ENCODE assay signal across 8 mouse cellular contexts in the genomic region with DNA sequence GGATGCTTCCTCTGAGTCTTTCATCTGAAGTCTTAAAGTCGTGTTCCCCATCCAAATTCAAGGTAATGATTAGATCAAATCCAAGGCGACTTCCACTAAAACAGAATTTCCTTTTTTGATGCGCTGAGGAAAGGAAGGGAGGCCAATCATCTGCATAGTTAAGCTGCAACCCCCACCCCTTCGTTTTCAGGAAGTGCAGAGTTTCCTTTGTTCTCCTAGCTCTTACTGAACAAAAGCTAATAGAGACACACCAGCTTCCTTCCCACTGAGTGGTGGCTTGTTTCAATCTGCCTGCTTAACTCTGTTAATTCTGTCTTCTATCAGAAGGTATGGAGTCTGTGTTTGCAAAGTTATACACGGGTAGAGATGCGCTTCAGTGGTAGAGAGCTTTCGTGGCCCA. TPM values are rescaled to one million over a fixed set of nuclear protein-coding genes. Genes with fewer than 3 reads are reported as not detected.
DNase-seq lines count a peak whose midpoint lies in the region; ATAC-seq and TF ChIP-seq lines count a peak whose summit lies in the region.

No protein-coding gene starts in this region.

- H3K9me3 ChIP-seq in embryonic facial prominence, embryonic 13.5 days: no peaks in the 10 kb centered on the region
- H3K9me3 ChIP-seq in stomach, embryonic 15.5 days: no peaks in the 10 kb centered on the region
- H3K9me3 ChIP-seq in intestine, embryonic 16.5 days (ENCODE audit: control insufficient read depth, low read length): no peaks in the 10 kb centered on the region

- peak overlapping the region; percentile 43; the same call in 1 of the 2 replicates for H3K4me3 ChIP-seq in kidney, adult 2 months (ENCODE audit: insufficient read depth, low read depth, low read length)
- H3K4me3 ChIP-seq in embryonic facial prominence, embryonic 13.5 days: no peak overlapping the region; the same call in 1 of the 2 replicates
- 0 out of 2 replicates have a peak overlapping the region, but pooled peaks have one; percentile 55 for H3K4me3 ChIP-seq in stomach, embryonic 15.5 days (replicated peaks)
- H3K4me3 ChIP-seq in intestine, embryonic 16.5 days (ENCODE audit: low read length): no peak overlapping the region

- TF ChIP-seq CTCF in kidney, adult 2 months (conservative IDR thresholded peaks at IDR 0.05; ENCODE audit: insufficient read depth, insufficient read length, low read depth, low read length): no peak

- H3K36me3 ChIP-seq in kidney, adult 2 months (ENCODE audit: control insufficient read depth, insufficient read depth, low read length): no peaks in the 10 kb centered on the region
- no peaks in the 10 kb centered on the region for H3K36me3 ChIP-seq in embryonic facial prominence, embryonic 13.5 days
- peaks cover 3% of the 10 kb centered on the region; the same call in 1 of the 2 replicates for H3K36me3 ChIP-seq in stomach, embryonic 15.5 days
- H3K36me3 ChIP-seq in intestine, embryonic 16.5 days (ENCODE audit: control insufficient read depth, insufficient read depth, low read length): no peaks in the 10 kb centered on the region

- H3K9ac ChIP-seq in embryonic facial prominence, embryonic 13.5 days: no peak overlapping the region
- H3K9ac ChIP-seq in stomach, embryonic 15.5 days: no peak overlapping the region
- no peak overlapping the region for H3K9ac ChIP-seq in intestine, embryonic 16.5 days (ENCODE audit: low read depth, low read length)

- H3K27ac ChIP-seq in kidney, adult 2 months (ENCODE audit: insufficient read depth, low read depth, low read length): peak overlapping the region; percentile 78
- H3K27ac ChIP-seq in embryonic facial prominence, embryonic 13.5 days: no peak overlapping the region
- 0 out of 2 replicates have a peak overlapping the region, but pooled peaks have one; percentile 11 for H3K27ac ChIP-seq in stomach, embryonic 15.5 days
- H3K27ac ChIP-seq in intestine, embryonic 16.5 days (ENCODE audit: low read length): no peak overlapping the region

- intact Hi-C loops in left cerebral cortex, postnatal 25 days (cut with DNase I): no loop called here

- H3K4me2 ChIP-seq in embryonic facial prominence, embryonic 13.5 days: 0 out of 2 replicates have a peak overlapping the region, but pooled peaks have one; percentile 3
- H3K4me2 ChIP-seq in stomach, embryonic 15.5 days: peak overlapping the region; percentile 95
- H3K4me2 ChIP-seq in intestine, embryonic 16.5 days (ENCODE audit: low read depth, low read length): no peak overlapping the region

- WGBS in kidney, adult 2 months: 46% methylated on average over 7 of the region's 7 CpGs
- 38% methylated on average over 7 of the region's 7 CpGs for WGBS in embryonic facial prominence, embryonic 13.5 days
- WGBS in stomach, embryonic 15.5 days: 48% methylated on average over 7 of the region's 7 CpGs
- 50% methylated on average over 7 of the region's 7 CpGs for WGBS in intestine, embryonic 16.5 days

- DNase-seq in kidney, adult 2 months: peak; percentile 60
- no peak for DNase-seq in kidney, adult 11 months
- peak; percentile 42 for DNase-seq in kidney, postnatal 14 days
- no peak for DNase-seq in left cerebral cortex, postnatal 25 days (ENCODE audit: low spot score in 2 of 2)
- no peak for DNase-seq in cerebellum, adult 18-20 months

- no peak for ATAC-seq in embryonic facial prominence, embryonic 13.5 days (ENCODE audit: insufficient number of reproducible peaks, insufficient read depth, low FRiP score, low TSS enrichment, low read depth)
- ATAC-seq in stomach, embryonic 15.5 days (ENCODE audit: insufficient read depth, low FRiP score, low read depth): no peak
- ATAC-seq in intestine, embryonic 16.5 days: no peak

- no peaks in the 10 kb centered on the region for H3K27me3 ChIP-seq in kidney, adult 2 months (replicated peaks; ENCODE audit: control insufficient read depth, insufficient read depth, low read length)
- peaks cover 26% of the 10 kb centered on the region for H3K27me3 ChIP-seq in embryonic facial prominence, embryonic 13.5 days
- H3K27me3 ChIP-seq in stomach, embryonic 15.5 days (replicated peaks): no peaks in the 10 kb centered on the region
- 0 out of 2 replicates have a peak, but pooled peaks cover 2% of the 10 kb centered on the region for H3K27me3 ChIP-seq in intestine, embryonic 16.5 days (replicated peaks; ENCODE audit: control insufficient read depth, insufficient read depth, low read length)

- no peaks in the 10 kb centered on the region; the same call in 1 of the 2 replicates for H3K4me1 ChIP-seq in kidney, adult 2 months (ENCODE audit: control insufficient read depth, insufficient read depth, low read length)
- peaks cover 10% of the 10 kb centered on the region for H3K4me1 ChIP-seq in embryonic facial prominence, embryonic 13.5 days
- no peaks in the 10 kb centered on the region; the same call in 1 of the 2 replicates for H3K4me1 ChIP-seq in stomach, embryonic 15.5 days
- peaks cover 5% of the 10 kb centered on the region; the same call in 1 of the 2 replicates for H3K4me1 ChIP-seq in intestine, embryonic 16.5 days (ENCODE audit: control insufficient read depth, insufficient read depth, low read length)

- TF ChIP-seq POLR2A in kidney, adult 2 months (IDR thresholded peaks at IDR 0.05; ENCODE audit: low read depth, low read length): no peak

RNA-seq across cellular contexts. Expression of a gene that starts 1.5 kb away (rescaled TPM):
- 2.7 and 3.1 TPM in 2 replicates for polyA plus RNA-seq in kidney, adult 2 months (2012; rRNA removed)
- polyA plus RNA-seq in embryonic facial prominence, embryonic 13.5 days (2015; fragmentation: Nextera tagmentation; extraction: Ambion mirVana): 9.8 and 10.2 TPM in 2 replicates
- polyA plus RNA-seq in stomach, embryonic 15.5 days (2015; fragmentation: Nextera tagmentation; extraction: Ambion mirVana): 9.5 and 10.4 TPM in 2 replicates
- 1 to 10 TPM; 3.6 to 4.6 TPM for total RNA-seq in left cerebral cortex, postnatal 25 days (2021)
- polyA plus RNA-seq in intestine, embryonic 16.5 days (2015; fragmentation: Nextera tagmentation; extraction: Ambion mirVana): 7.2 and 7.8 TPM in 2 replicates

RNA-seq across cellular contexts. Expression of a gene that starts 36.0 kb away (rescaled TPM):
- polyA plus RNA-seq in kidney, adult 2 months (2012; rRNA removed): 12.0 and 15.0 TPM in 2 replicates
- polyA plus RNA-seq in embryonic facial prominence, embryonic 13.5 days (2015; fragmentation: Nextera tagmentation; extraction: Ambion mirVana): 37.4 and 37.9 TPM in 2 replicates
- polyA plus RNA-seq in stomach, embryonic 15.5 days (2015; fragmentation: Nextera tagmentation; extraction: Ambion mirVana): 41.9 and 44.0 TPM in 2 replicates
- 10 to 100 TPM; 26.0 to 28.1 TPM for total RNA-seq in left cerebral cortex, postnatal 25 days (2021)
- 28.9 and 34.0 TPM in 2 replicates for polyA plus RNA-seq in intestine, embryonic 16.5 days (2015; fragmentation: Nextera tagmentation; extraction: Ambion mirVana)

RNA-seq across cellular contexts. Expression of a gene that starts 43.0 kb away (rescaled TPM):
- polyA plus RNA-seq in kidney, adult 2 months (2012; rRNA removed): 0.38 and 0.64 TPM in 2 replicates
- polyA plus RNA-seq in embryonic facial prominence, embryonic 13.5 days (2015; fragmentation: Nextera tagmentation; extraction: Ambion mirVana): 50.0 and 53.2 TPM in 2 replicates
- 42.1 and 50.1 TPM in 2 replicates for polyA plus RNA-seq in stomach, embryonic 15.5 days (2015; fragmentation: Nextera tagmentation; extraction: Ambion mirVana)
- total RNA-seq in left cerebral cortex, postnatal 25 days (2021): under 1 TPM; 0.57 to 0.85 TPM
- 27.9 and 33.0 TPM in 2 replicates for polyA plus RNA-seq in intestine, embryonic 16.5 days (2015; fragmentation: Nextera tagmentation; extraction: Ambion mirVana)

RNA-seq across cellular contexts. Expression of a gene that starts 54.6 kb away (rescaled TPM):
- not detected in 2 replicates for polyA plus RNA-seq in kidney, adult 2 months (2012; rRNA removed)
- polyA plus RNA-seq in embryonic facial prominence, embryonic 13.5 days (2015; fragmentation: Nextera tagmentation; extraction: Ambion mirVana): not detected in 2 replicates
- polyA plus RNA-seq in stomach, embryonic 15.5 days (2015; fragmentation: Nextera tagmentation; extraction: Ambion mirVana): not detected in 2 replicates
- not detected for total RNA-seq in left cerebral cortex, postnatal 25 days (2021)
- polyA plus RNA-seq in intestine, embryonic 16.5 days (2015; fragmentation: Nextera tagmentation; extraction: Ambion mirVana): 0.05 TPM in 1 of 2 replicates, not detected in the other

Comparison
In these comparisons a context has a peak if more than half of its experiments do, and no peak if none do; other contexts are left out.
1. DNase-seq: peak in kidney, adult 2 months (single experiment) and kidney, postnatal 14 days (single experiment); none in kidney, adult 11 months (single experiment), left cerebral cortex, postnatal 25 days (0 of 2) and cerebellum, adult 18-20 months (0 of 2).
2. H3K27ac ChIP-seq: peak in kidney, adult 2 months (single experiment) and stomach, embryonic 15.5 days (single experiment); none in embryonic facial prominence, embryonic 13.5 days (single experiment) and intestine, embryonic 16.5 days (single experiment).
3. H3K4me3 ChIP-seq: peak in kidney, adult 2 months (single experiment) and stomach, embryonic 15.5 days (single experiment); none in embryonic facial prominence, embryonic 13.5 days (single experiment) and intestine, embryonic 16.5 days (single experiment).
4. RNA of a gene that starts 43.0 kb away (polyA plus RNA-seq): 50.0 to 53.2 TPM in embryonic facial prominence, embryonic 13.5 days, 42.1 to 50.1 TPM in stomach, embryonic 15.5 days and 27.9 to 33.0 TPM in intestine, embryonic 16.5 days; 0.38 to 0.64 TPM in kidney, adult 2 months; every median in the first group is over 10 times any median in the second.